Mouse (Mus musculus) midbrain, embryonic 15.5 days (tissue): ENCODE results near the gene Akr1b3. TPM values are rescaled to one million over a fixed set of nuclear protein-coding genes. Genes with fewer than 3 reads are reported as not detected.
"Not testable (repeated sequence)": the region's sequence is repeated elsewhere in the genome, so short reads cannot be mapped to it uniquely, and the experiment has no call there.

Experiments used
- ATAC-seq: fragments of 200-750 bp; cut with Nextera tagmentation; replicated peaks from 2 replicates; pipeline ENCODE4 v1.8.0; 2017; ENCODE audit warnings: moderate TSS enrichment
- H3K27ac ChIP-seq: fragments of 300-500 bp; sonication (generic); 2 replicates; pipeline ENCODE4 v1.5.1; 2015; ENCODE audit warnings: mild to moderate bottlenecking, inconsistent platforms
- H3K27me3 ChIP-seq: fragments of 300-500 bp; sonication (generic); replicated peaks from 2 replicates; pipeline ENCODE4 v1.6.1; 2015; ENCODE audit warnings: inconsistent platforms
- H3K36me3 ChIP-seq: fragments of 300-500 bp; sonication (generic); replicated peaks from 2 replicates; pipeline ENCODE4 v1.6.1; 2015; ENCODE audit warnings: inconsistent platforms
- H3K4me1 ChIP-seq: fragments of 300-500 bp; sonication (generic); 2 replicates; pipeline ENCODE4 v1.6.1; 2015; ENCODE audit warnings: inconsistent platforms
- H3K4me2 ChIP-seq: fragments of 300-500 bp; sonication (generic); 2 replicates; pipeline ENCODE4 v1.6.1; 2015; ENCODE audit warnings: inconsistent platforms, mild to moderate bottlenecking, moderate library complexity
- H3K4me3 ChIP-seq: fragments of 300-500 bp; sonication (generic); 2 replicates; pipeline ENCODE4 v1.5.1; 2015; ENCODE audit warnings: mild to moderate bottlenecking, inconsistent platforms
- H3K9ac ChIP-seq: fragments of 300-500 bp; sonication (generic); 2 replicates; pipeline ENCODE4 v1.6.1; 2015; ENCODE audit warnings: mild to moderate bottlenecking, inconsistent platforms
- H3K9me3 ChIP-seq: fragments of 300-500 bp; sonication (generic); 2 replicates; pipeline ENCODE4 v1.6.1; 2016; ENCODE audit warnings: inconsistent platforms
- WGBS: fragments of 180-500 bp; shearing (Covaris S2); methylation state at CpG from one replicate; pipeline ENCODE4 v1.1.7; 2015; ENCODE audit warnings: mixed read lengths; 5-methylcytosine and 5-hydroxymethylcytosine counted together
- polyA plus RNA-seq: library from polyadenylated mRNA; unstranded; fragments of >200 nt; fragmentation: Nextera tagmentation; extraction: Ambion mirVana; gene quantifications from 2 replicates; pipeline ENCODE4 v1.2.1, GENCODE M21; 2015

Gene Akr1b3
- 102 and 111 TPM in 2 replicates for polyA plus RNA-seq

DNA sequence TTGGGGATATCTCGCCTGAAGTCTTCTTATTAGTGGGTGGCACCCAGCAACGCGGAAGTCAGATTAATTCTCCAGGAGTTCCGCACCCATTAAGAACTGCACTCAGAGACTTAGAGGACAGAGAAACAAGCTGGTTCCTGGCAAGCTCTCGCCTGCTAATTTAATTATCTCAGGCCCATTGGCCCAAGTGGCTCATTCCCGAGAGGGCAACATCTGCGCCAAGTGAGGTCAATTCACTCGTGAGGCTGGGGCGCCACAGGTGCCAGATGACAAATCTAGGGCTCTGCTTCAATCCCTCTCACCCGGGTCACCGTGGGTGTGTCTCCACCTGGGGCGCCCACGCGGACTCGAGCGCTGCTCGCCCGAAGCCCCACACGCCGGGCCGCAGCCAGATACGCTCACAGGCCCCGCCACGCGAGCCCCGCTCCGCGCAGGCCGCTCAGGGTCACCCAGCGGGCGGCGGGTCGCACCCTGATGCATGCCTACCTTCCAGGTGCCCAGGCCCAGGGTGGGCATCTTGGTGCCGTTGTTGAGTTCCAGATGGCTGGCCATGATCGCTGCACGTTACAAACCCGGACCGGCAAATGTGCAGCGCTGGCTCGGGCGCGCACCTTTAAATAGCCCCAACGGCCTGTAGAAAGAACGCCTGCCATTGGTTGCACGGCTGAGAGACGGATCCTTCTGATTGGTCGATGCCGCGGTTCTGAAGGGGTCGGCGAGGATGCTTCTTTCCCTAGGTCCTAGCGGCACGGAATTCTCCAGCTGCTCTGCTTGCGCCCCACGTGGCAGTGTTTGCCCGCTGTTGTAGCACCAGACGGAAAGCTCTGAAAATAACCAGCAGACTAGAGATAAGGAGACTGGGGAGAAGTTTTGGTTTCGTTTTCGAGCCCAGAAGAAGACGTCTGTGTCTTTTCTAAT lies at the start of gene Akr1b3:
Gene Akr1b3 (minus strand): TSS at position 625 of the 918 bp plus-strand sequence.
- Histone ChIP-seq H3K4me2 (peak within 1 kb of the TSS; percentile 94), H3K36me3 (no peaks in the 10 kb centered on the region), H3K27me3 (peaks cover 3% of the 10 kb centered on the region; the same call in 1 of the 2 replicates), H3K4me1 (peaks cover 3% of the 10 kb centered on the region; the same call in 1 of the 2 replicates), H3K27ac (peak within 1 kb of the TSS; percentile 55; the same call in 1 of the 2 replicates), H3K4me3 (peak within 1 kb of the TSS; percentile 87), H3K9ac (peak within 1 kb of the TSS; percentile 75), H3K9me3 (no peaks in the 10 kb centered on the region)
- WGBS = under 1% methylated on average over 60 of the region's 60 CpGs
- ATAC-seq = peak; percentile 100

DNA sequence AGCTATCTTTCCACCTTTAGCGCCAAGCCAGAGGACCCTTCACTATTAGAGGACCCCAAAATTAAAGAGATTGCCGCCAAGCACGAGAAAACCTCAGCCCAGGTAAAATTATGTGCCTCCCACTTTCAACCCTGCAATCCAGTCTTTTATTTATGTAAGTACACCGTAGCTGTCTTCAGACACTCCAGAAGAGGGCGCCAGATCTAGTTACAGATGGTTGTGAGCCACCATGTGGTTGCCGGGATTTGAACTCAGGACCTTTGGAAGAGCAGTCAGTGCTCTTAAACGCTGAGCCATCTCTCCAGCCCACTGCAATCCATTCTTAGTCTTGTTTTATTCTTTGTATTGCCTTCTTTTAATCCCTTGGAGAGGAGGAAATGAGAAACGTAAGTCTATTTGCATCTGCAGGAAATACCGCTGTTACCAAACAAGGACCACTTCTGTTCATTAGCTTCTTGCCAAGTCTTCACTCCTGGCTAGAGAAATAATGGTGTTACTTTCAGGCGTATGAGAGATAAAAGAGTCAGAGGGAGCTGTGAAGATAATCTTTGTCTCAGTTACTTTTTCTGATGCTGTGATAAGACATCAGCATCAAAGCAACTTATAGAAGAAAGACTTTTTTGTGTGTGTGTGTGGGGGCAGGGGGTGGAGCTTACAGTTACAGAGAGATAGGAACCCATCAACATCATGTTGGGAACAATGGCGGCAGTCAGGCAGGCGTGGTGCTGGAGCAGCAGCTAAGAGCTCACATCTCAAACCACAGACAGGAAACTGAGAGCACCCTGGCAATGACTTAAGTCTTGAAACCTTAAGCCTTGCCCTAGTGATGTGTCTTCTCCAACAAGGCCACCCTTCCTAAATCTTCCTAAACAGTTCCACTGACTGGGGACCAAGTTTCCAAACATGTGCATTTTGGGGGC lies 47.2 kb upstream of the Akr1b3 start:
- no peaks in the 10 kb centered on the region for H3K36me3 ChIP-seq
- H3K9ac ChIP-seq = no peak overlapping the region
- H3K4me3 ChIP-seq = no peak overlapping the region
- no peaks in the 10 kb centered on the region for H3K9me3 ChIP-seq
- H3K4me2 ChIP-seq = no peak overlapping the region
- peaks cover 5% of the 10 kb centered on the region; the same call in 1 of the 2 replicates for H3K4me1 ChIP-seq
- no peak overlapping the region for H3K27ac ChIP-seq
- no peaks in the 10 kb centered on the region for H3K27me3 ChIP-seq
- 80% methylated on average over 12 of the region's 12 CpGs for WGBS
- ATAC-seq = no peak

DNA sequence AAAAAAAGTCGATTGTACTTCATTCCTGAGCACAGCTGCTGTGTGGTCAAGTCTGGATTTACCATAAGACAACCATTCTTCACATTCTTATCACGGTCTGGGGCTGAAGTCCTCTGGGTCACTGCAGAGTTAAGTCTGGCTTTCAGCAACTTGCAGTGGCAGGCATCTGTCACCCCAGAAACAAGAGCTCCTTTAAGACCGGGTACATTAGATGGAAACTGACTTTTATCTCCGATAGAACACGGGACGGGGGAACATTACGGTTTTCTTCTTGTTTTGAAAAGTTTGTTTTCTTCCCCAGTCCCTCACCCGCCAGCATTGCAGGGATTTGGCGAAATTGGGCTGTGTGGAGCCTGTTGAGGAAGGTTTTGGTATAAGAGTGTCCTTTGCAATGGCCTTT lies 38.6 kb upstream of the Akr1b3 start:
- ATAC-seq = no peak
- no peak overlapping the region for H3K9ac ChIP-seq
- H3K27ac ChIP-seq = no peak overlapping the region
- H3K4me3 ChIP-seq = no peak overlapping the region
- peaks cover 7% of the 10 kb centered on the region; the same call in 1 of the 2 replicates for H3K4me1 ChIP-seq
- H3K9me3 ChIP-seq = no peaks in the 10 kb centered on the region
- H3K36me3 ChIP-seq = no peaks in the 10 kb centered on the region
- no peak overlapping the region for H3K4me2 ChIP-seq
- 86% methylated on average over 9 of the region's 9 CpGs for WGBS
- no peaks in the 10 kb centered on the region for H3K27me3 ChIP-seq

GRCm38 (mm10) chr6:34355349-34355747 lies 38.1 kb upstream of the Akr1b3 start:
- Histone ChIP-seq H3K4me3 (no peak overlapping the region), H3K4me2 (no peak overlapping the region), H3K27me3 (no peaks in the 10 kb centered on the region), H3K27ac (no peak overlapping the region), H3K9ac (no peak overlapping the region), H3K36me3 (no peaks in the 10 kb centered on the region), H3K9me3 (no peaks in the 10 kb centered on the region), H3K4me1 (peaks cover 7% of the 10 kb centered on the region; the same call in 1 of the 2 replicates)
- ATAC-seq = no peak
- WGBS = 81% methylated on average over 6 of the region's 6 CpGs

GRCm38 (mm10) chr6:34354354-34355348 lies 37.4 kb upstream of the Akr1b3 start:
- Histone ChIP-seq H3K27ac (no peak overlapping the region), H3K9ac (no peak overlapping the region), H3K9me3 (no peaks in the 10 kb centered on the region), H3K27me3 (no peaks in the 10 kb centered on the region), H3K36me3 (no peaks in the 10 kb centered on the region), H3K4me3 (no peak overlapping the region), H3K4me1 (peaks cover 7% of the 10 kb centered on the region; the same call in 1 of the 2 replicates), H3K4me2 (peak overlapping the region; percentile 36; the same call in 1 of the 2 replicates)
- 83% methylated on average over 8 of the region's 8 CpGs for WGBS
- no peak for ATAC-seq

DNA sequence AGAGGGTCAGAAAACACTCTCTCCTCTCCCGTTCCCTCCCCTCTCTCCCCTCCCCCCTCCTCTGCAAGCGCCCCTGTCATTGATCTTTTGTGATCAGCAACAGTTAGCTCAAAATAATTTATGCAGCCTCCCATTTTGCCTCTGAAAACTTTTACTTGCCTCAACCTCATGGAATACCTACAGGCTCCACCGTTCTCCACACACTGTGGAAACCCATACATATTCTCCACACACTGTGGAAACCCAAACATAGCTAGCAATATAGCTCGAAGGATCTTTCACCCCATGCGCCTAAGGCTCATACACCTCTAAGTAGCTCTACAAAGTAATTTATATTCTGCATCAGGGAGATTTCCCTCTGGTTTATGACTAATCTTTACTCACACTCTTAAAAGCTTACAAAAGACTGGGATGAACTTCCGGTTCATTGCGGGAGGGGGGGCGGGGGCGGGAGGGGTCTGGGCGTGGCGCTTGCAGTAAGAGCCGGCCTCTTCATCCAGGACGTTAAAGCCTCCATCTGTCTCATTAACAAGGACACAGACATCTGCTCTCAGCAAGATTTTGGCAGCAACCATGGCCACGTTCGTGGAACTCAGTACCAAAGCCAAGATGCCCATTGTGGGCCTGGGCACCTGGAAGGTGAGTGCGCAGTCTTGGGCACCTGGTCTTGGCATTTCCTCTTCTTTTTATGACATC lies 36.5 kb upstream of the Akr1b3 start, which contains the start of gene Akr1b8:
Gene Akr1b8 (plus strand): TSS at position 462 of the 696 bp plus-strand sequence.
- Histone ChIP-seq H3K27ac (no peak within 1 kb of the TSS), H3K27me3 (no peaks in the 10 kb centered on the region), H3K9me3 (no peaks in the 10 kb centered on the region), H3K36me3 (no peaks in the 10 kb centered on the region), H3K4me1 (peaks cover 7% of the 10 kb centered on the region; the same call in 1 of the 2 replicates), H3K4me3 (0 out of 2 replicates have a peak within 1 kb of the TSS, but pooled peaks have one; percentile 2), H3K9ac (no peak within 1 kb of the TSS), H3K4me2 (peak within 1 kb of the TSS; percentile 36)
- WGBS = 12% methylated on average over 16 of the region's 16 CpGs
- no peak for ATAC-seq

DNA sequence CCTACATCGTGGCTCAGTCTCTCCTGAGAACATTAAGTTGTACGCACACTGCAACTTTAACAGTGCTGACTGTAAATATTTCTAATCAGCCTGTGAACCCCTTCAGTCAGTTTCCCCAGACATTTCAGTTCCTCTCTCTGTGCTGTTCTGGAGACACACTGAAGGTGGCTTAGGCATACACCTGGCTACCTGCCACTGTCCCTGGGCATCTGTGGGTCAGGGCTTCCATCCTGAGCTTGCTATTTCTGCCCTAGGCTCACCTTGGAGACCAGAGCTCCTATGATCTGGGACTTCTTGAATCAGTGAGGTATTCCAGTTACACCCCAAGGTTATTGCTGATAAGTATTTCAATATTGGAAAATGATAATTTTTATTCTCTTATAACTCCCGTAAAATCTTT lies 35.1 kb upstream of the Akr1b3 start:
- 95% methylated on average over 3 of the region's 3 CpGs for WGBS
- H3K27ac ChIP-seq = no peak overlapping the region
- no peak for ATAC-seq
- no peaks in the 10 kb centered on the region for H3K36me3 ChIP-seq
- H3K27me3 ChIP-seq = no peaks in the 10 kb centered on the region
- no peak overlapping the region for H3K9ac ChIP-seq
- H3K9me3 ChIP-seq = no peaks in the 10 kb centered on the region
- peaks cover 7% of the 10 kb centered on the region; the same call in 1 of the 2 replicates for H3K4me1 ChIP-seq
- no peak overlapping the region for H3K4me3 ChIP-seq
- H3K4me2 ChIP-seq = no peak overlapping the region

- not testable (repeated sequence) for ATAC-seq, H3K4me3 ChIP-seq, H3K9me3 ChIP-seq, H3K4me2 ChIP-seq, H3K27me3 ChIP-seq, H3K27ac ChIP-seq, H3K4me1 ChIP-seq, H3K36me3 ChIP-seq, H3K9ac ChIP-seq
- WGBS = 46% methylated on average over 10 of the region's 10 CpGs
Measured at GRCm38 (mm10) chr6:34351481-34351880, 34.2 kb upstream of the Akr1b3 start.

GRCm38 (mm10) chr6:34350037-34350699 lies 32.9 kb upstream of the Akr1b3 start:
- 83% methylated on average over 12 of the region's 12 CpGs for WGBS
- H3K4me1 ChIP-seq = peaks cover 7% of the 10 kb centered on the region; the same call in 1 of the 2 replicates
- no peak overlapping the region for H3K27ac ChIP-seq
- H3K9ac ChIP-seq = no peak overlapping the region
- H3K4me2 ChIP-seq = no peak overlapping the region
- ATAC-seq = no peak
- no peak overlapping the region for H3K4me3 ChIP-seq
- no peaks in the 10 kb centered on the region for H3K9me3 ChIP-seq
- no peaks in the 10 kb centered on the region for H3K36me3 ChIP-seq
- no peaks in the 10 kb centered on the region for H3K27me3 ChIP-seq

DNA sequence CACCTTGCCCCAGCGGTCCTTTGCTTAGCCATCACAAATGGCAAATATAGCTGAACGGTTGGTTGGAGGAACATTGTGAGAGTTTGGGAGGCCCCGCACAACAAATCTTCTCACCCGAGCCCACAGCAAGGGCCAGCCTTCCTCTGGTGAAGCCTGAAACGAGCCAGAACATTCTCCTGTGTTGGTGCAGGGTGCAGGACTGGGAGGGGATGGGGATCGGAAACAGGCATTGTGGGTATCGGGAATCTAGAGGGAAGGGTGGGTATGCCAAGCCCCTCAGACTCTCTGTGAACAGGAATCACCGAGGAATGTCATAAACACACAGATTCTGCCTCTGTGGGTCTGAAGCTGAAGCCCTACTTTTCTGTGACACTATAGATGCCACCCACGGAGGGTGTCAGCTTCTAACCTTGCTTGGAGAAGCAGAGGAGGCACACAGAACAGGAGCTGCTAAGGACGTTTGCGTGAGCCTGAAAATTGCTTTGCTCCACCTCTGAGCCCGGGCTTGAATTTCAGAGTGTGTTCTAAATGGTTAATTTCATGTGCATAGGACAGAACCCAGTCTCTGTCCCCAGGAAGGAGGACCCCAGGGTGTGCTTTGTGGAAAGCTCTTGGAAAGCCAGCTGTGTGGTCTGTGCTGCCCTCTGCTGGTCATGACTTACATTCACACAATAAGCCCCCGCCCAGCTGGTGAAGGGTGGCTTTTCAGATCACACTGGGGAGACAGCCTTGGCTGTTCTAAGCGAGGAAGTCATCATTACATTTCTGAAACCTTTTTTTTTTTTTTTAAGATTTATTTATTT lies 29.0 kb upstream of the Akr1b3 start:
- H3K9me3 ChIP-seq = no peaks in the 10 kb centered on the region
- H3K4me1 ChIP-seq = no peaks in the 10 kb centered on the region
- H3K9ac ChIP-seq = no peak overlapping the region
- H3K4me2 ChIP-seq = peak overlapping the region; percentile 2; the same call in 1 of the 2 replicates
- no peak overlapping the region for H3K27ac ChIP-seq
- H3K4me3 ChIP-seq = no peak overlapping the region
- peak; percentile 56; the same call in 1 of the 2 replicates for ATAC-seq
- no peaks in the 10 kb centered on the region for H3K36me3 ChIP-seq
- no peaks in the 10 kb centered on the region for H3K27me3 ChIP-seq
- WGBS = 44% methylated on average over 14 of the region's 14 CpGs
